9 mouse cellular contexts compared by ENCODE assay signal in the genomic region with DNA sequence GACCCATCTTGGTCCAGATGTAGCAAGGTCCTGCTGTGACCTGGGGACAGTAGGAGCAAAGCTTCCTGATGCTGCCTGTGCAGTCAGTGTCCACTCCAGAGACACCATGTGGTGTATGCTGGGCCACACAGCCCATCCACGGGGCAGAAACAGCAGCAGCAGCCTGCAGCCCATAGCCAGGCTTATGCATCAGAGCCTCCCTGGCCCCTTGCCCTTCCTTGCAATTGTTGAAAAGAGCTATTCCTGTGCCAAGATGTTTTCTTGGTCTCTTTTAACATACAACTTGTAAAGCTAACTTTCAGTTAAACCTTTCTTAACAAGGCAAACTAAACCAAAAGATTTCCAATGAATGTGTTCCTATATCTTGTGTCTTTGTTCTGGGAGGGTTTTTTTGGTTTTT.
A peak's percentile ranks its signal among the peaks of the same experiment; 100 is the strongest.
DNase-seq lines count a peak whose midpoint lies in the region; ATAC-seq lines count a peak whose summit lies in the region.
"Had no signal": no experiment of that assay in that cellular context is flagged by ENCODE, and none has a peak within 500 bp of the region (broad histone marks: within the 10 kb centered on the region; RNA-seq: fewer than 3 reads in every experiment).

No protein-coding gene starts in this region.

- ATAC-seq in forebrain, embryonic 16.5 days: no peak
- ATAC-seq in neural tube, embryonic 13.5 days (ENCODE audit: low read depth): no peak

- H3K9ac ChIP-seq in forebrain, embryonic 16.5 days (replicated peaks; ENCODE audit: low read depth, low read length): no peak overlapping the region
- peak overlapping the region; percentile 4; the same call in 1 of the 2 replicates for H3K9ac ChIP-seq in neural tube, embryonic 13.5 days

- no peak overlapping the region for H3K4me3 ChIP-seq in heart, embryonic 10.5 days
- no peak overlapping the region for H3K4me3 ChIP-seq in forebrain, embryonic 16.5 days (replicated peaks; ENCODE audit: low read length)
- H3K4me3 ChIP-seq in neural tube, embryonic 13.5 days: no peak overlapping the region

- no peaks in the 10 kb centered on the region for H3K9me3 ChIP-seq in heart, embryonic 10.5 days
- no peaks in the 10 kb centered on the region for H3K9me3 ChIP-seq in forebrain, embryonic 16.5 days (ENCODE audit: control insufficient read depth, low read length)
- no peaks in the 10 kb centered on the region for H3K9me3 ChIP-seq in neural tube, embryonic 13.5 days

- no peak overlapping the region for H3K4me2 ChIP-seq in forebrain, embryonic 16.5 days (ENCODE audit: low read length)
- no peak overlapping the region for H3K4me2 ChIP-seq in neural tube, embryonic 13.5 days

- H3K4me1 ChIP-seq in heart, embryonic 10.5 days: peaks cover 61% of the 10 kb centered on the region
- H3K4me1 ChIP-seq in forebrain, embryonic 16.5 days (replicated peaks; ENCODE audit: control insufficient read depth, insufficient read depth, low read length): peaks cover 37% of the 10 kb centered on the region
- H3K4me1 ChIP-seq in neural tube, embryonic 13.5 days (replicated peaks): peaks cover 71% of the 10 kb centered on the region

- H3K36me3 ChIP-seq in heart, embryonic 10.5 days: peaks cover 45% of the 10 kb centered on the region
- H3K36me3 ChIP-seq in forebrain, embryonic 16.5 days (ENCODE audit: control insufficient read depth, insufficient read depth): peaks cover 22% of the 10 kb centered on the region
- H3K36me3 ChIP-seq in neural tube, embryonic 13.5 days: peaks cover 55% of the 10 kb centered on the region

- 0 out of 2 replicates have a peak, but pooled peaks cover 4% of the 10 kb centered on the region for H3K27me3 ChIP-seq in heart, embryonic 10.5 days (ENCODE audit: insufficient read depth, poor library complexity, severe bottlenecking)
- no peaks in the 10 kb centered on the region for H3K27me3 ChIP-seq in forebrain, embryonic 16.5 days (replicated peaks; ENCODE audit: control insufficient read depth, insufficient read depth, low read length)
- H3K27me3 ChIP-seq in neural tube, embryonic 13.5 days: peaks cover 20% of the 10 kb centered on the region

- WGBS in heart, embryonic 10.5 days: 30% methylated on average over 1 of the region's 1 CpGs
- 10% methylated on average over 1 of the region's 1 CpGs for WGBS in forebrain, embryonic 16.5 days
- 10% methylated on average over 1 of the region's 1 CpGs for WGBS in neural tube, embryonic 13.5 days

- peak overlapping the region; percentile 77 for H3K27ac ChIP-seq in heart, embryonic 10.5 days
- peak overlapping the region; percentile 71 for H3K27ac ChIP-seq in forebrain, embryonic 16.5 days (ENCODE audit: low read length)
- H3K27ac ChIP-seq in neural tube, embryonic 13.5 days (replicated peaks): peak overlapping the region; percentile 69

- no peak for DNase-seq in heart, embryonic 10.5 days (ENCODE audit: low spot score)
- no peak for DNase-seq in heart, adult 11 months
- peak; percentile 36 for DNase-seq in lung, postnatal 10 days
- DNase-seq in lung, postnatal 4 days: no peak
- no peak for DNase-seq in testis, postnatal 10 days (ENCODE audit: low spot score)
- no peak for DNase-seq in spleen, postnatal 10 days (ENCODE audit: low spot score in 2 of 2)
- DNase-seq: cerebellum, adult 11-12 months had no signal
